Mouse (Mus musculus) inflammation-experienced regulatory T-cells, adult 6 months (primary cell): Measurements from ENCODE around the gene Il27ra. TPM values are rescaled to one million over a fixed set of nuclear protein-coding genes. Genes with fewer than 3 reads are reported as not detected.

Experiments used
- ATAC-seq: one replicate; pipeline ENCODE4 v1.8.0; 2017
- polyA plus RNA-seq, 3 experiments: library from polyadenylated mRNA; unstranded; fragments of 100-300 nt; shearing (Covaris generic); gene quantifications; one replicate each; pipeline ENCODE4 v1.2.1; 2017

Gene Il27ra
- polyA plus RNA-seq, 3 experiments from 2014 or later: 188 to 350 (median 272) TPM

DNA sequence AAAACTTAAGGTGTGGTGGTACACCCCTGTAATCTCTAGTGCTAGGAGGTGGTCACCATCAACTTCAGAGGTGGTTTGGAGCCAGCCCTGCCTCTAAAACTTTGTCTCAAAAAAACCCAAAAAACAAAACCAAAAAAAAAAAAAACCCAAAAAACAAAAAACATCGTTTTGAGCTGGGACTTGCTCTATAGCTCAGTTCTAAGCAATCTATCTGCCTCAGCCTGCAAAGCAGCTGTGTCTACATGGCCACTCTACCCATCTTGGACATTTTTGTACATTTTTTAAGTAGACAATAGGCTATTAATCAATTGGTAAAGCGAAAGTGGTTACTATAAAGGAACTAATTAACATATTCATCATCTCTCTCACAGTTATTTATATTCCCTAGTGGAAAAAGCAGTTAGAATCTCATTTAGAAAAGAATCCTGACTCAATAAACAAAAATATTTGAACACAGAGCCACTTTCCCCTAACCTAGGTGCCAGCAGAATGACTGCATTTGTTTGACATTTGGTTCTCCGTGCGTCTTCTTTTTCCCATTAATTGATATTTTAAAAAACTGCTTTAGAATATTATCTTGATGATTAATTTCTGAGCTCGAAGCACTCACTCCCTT, 23.2 kb upstream of the Il27ra start:
- ATAC-seq: no peak

DNA sequence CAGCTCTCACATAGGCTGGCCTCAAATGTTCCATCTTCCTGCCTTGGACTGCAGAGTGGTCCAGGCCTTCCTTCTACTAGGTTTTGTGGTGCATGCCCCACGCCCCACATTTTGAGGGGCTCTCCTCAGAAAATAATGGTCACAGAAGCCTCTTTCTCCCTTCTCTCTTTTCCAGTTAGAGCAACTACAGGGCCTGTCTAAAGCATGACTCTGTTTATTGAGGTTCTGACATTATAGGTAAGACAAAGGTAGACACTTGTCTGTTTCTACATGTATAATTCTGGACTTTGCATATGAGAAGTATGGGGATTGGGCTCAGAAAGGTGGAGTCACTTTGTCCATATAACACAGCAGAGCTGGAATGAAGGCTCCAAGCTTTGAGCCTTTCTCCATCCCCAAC, 22.6 kb upstream of the Il27ra start, which contains the start of gene Gm10643:
Gene Gm10643, minus strand, starts transcription at position 101 of the 400 bp plus-strand sequence.
- no peak for ATAC-seq

GRCm38 (mm10) chr8:84063861-84064610, 21.6 kb upstream of the Il27ra start:
- ATAC-seq: peak; percentile 32

- ATAC-seq: no peak
Measured at GRCm38 (mm10) chr8:84060245-84060644, 17.9 kb upstream of the Il27ra start.

DNA sequence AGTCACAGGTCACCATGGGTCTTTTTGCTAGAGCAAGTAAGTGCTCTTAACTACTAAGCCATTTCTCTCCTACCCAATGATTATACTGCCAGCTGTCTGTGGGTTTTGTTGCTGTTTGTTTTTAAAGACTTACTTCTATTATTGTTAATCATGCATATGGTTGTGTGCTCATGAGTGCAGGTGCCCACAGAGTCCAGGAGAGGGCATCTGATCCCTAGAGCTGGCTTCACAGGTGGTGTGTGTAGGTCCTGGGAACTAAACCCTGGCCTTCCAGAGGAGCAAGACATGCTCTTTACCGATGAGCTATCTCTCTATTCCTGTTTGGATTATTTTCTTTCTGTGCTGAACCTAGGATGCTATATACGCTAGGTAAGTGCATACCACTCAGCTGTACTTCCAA, 16.8 kb upstream of the Il27ra start:
- no peak for ATAC-seq

- no peak for ATAC-seq
Measured at GRCm38 (mm10) chr8:84057827-84058226, 15.4 kb upstream of the Il27ra start.

GRCm38 (mm10) chr8:84053229-84053628, 10.8 kb upstream of the Il27ra start:
- no peak for ATAC-seq

DNA sequence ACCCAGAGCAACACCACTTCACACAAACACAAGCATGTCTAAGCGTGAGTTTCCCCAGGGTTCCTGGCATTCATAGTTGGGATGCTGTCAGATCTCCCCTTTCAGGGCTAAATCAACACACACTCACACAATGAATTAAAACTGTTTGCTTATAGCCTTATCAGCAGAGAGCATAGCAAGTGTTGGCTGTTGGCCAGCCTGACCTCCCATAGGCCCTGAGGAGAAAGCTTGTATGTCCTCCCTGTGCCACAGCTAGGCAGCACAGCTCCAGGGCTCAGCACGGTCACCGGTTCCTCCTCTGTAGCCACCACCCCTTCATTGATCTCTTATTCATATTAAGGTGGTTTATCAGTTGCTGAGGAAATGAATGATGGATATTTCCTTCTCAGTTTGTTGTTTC, 10.4 kb upstream of the Il27ra start:
- ATAC-seq: no peak

- no peak for ATAC-seq
Measured at GRCm38 (mm10) chr8:84048171-84048570, 5.8 kb upstream of the Il27ra start.

- ATAC-seq: no peak
Measured at GRCm38 (mm10) chr8:84046505-84046904, 4.1 kb upstream of the Il27ra start.

DNA sequence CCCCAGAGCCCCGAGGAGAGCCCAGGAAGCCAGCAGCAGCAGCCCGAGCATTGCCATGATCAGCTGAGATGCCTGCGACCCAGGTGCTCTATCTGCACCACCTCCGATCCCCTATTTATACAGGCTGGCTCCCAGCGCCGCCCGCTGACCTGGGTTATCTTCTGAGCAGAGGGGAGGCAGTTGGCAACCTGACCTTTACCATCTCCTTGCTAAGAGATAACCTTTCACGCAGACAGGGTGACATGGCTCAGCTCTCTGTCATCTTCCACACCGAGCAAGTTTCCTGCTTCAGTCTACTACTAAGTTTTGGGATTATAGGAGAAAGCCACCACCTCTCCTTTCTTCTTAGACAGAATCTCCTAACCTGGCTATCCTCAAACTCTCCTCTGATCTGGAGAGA, 2.5 kb upstream of the Il27ra start, which contains the start of gene Rln3:
Gene Rln3, minus strand, starts transcription at position 101 of the 400 bp plus-strand sequence.
- ATAC-seq: no peak

DNA sequence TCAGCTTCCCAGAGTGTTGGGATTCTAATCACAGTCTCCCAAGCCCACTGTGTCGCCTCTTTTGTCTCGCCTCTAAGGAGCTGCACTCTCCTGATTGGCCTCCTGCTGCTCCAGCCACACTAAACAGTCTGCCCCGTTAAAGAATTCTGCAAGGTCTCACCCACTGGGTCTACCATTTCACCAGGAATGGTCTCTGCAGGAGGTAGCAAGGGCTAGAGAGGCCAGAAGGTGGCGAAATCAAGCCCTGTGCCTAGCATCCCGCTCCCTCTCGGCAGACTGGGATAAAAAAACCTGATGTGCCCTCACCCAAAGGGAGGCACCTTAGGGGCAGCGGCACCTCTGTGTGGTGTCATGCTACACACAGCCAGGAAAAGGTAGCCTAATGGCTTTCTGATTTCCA, 1.7 kb upstream of the Il27ra start:
- ATAC-seq: no peak

- no peak for ATAC-seq
Measured at GRCm38 (mm10) chr8:84042948-84043342, 556 bp upstream of the Il27ra start.

- ATAC-seq: no peak
Measured at GRCm38 (mm10) chr8:84039050-84039449, 3.3 kb downstream of the Il27ra start.

- no peak for ATAC-seq
Measured at GRCm38 (mm10) chr8:84038015-84038414, 4.4 kb downstream of the Il27ra start.

DNA sequence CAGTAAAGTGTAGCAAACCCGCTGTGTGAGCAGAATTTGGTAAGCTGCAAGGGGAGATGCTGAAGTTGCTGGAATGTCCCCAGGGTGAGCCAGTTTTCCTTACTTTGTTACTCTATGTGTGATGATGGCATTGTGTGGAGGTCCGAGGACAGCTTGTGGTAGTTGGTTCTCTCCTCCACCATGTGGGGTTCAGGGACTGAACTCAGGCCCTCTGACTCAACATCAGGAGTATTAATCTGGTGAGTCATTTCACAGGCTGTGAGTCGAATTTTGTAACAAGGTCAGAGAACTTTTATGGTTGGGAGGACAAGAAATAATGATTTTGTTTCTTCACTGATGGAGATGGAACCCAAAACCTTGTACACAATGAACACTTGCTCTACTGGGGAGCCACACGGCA, 9.6 kb downstream of the Il27ra start:
- ATAC-seq: no peak

DNA sequence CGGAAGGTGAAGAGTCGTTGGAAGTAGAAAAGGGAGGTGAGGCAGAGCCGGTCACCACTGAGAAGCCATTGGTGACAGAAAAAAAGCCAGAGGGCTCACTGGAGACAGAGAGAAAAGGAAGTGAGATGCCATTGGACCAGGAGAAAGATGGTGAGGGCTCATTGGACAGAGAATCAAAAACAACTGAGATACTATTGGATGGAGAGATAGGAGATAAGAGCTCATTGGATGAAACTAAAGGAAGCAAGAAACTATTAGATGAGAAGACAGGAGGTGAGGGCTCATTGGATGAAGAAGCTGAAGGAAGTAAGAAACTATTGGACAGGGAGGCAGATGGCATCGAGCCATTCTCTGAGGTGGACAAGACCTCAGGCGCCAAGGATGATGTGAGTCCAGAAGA, 13.1 kb downstream of the Il27ra start:
- ATAC-seq: no peak

GRCm38 (mm10) chr8:84027449-84027848, 14.9 kb downstream of the Il27ra start:
- ATAC-seq: peak; percentile 46

GRCm38 (mm10) chr8:84025863-84026262, 16.5 kb downstream of the Il27ra start:
- ATAC-seq: peak; percentile 48

DNA sequence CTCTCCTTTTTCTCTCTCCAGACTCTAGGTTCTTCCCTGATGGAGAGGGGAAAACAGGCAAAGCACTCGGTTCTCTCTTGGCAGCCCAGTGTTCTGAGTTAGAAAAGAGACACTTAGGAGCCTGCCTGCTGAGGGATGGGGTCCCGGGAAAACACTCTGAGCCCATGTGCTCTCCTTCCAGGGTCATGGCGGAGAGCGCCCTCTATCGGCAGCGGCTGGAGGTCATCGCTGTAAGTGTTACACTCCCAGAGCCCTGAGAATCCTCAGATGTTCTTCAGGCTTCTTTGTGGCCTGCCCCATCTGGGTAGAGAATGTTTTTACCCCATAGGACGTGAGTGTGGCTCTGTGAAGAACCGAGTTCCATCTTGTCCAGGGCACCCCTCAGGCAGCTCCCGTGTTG, 18.2 kb downstream of the Il27ra start:
- no peak for ATAC-seq

- ATAC-seq: no peak
Measured at GRCm38 (mm10) chr8:84023631-84024030, 18.8 kb downstream of the Il27ra start.

DNA sequence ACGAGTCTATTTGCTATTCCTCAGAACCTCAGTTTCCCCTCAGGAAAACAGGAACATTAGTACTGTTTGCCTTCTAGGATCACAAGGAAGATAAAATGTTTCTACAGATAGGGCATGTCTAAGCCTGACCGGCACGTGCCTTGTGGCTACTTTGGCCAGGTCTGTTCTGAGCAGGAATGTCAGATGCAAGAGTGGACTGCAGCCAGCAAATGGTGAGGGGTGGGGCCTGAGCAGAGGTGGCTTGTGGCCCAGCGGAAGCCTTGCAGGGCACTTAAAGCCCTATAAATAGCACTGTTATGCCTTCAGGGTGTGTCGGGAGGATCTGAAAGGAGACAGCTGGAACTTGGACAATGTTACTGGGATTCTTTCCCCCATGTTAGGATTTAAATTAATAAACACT, 19.3 kb downstream of the Il27ra start:
- ATAC-seq: no peak

- no peak for ATAC-seq
Measured at GRCm38 (mm10) chr8:84021569-84021968, 20.8 kb downstream of the Il27ra start.

DNA sequence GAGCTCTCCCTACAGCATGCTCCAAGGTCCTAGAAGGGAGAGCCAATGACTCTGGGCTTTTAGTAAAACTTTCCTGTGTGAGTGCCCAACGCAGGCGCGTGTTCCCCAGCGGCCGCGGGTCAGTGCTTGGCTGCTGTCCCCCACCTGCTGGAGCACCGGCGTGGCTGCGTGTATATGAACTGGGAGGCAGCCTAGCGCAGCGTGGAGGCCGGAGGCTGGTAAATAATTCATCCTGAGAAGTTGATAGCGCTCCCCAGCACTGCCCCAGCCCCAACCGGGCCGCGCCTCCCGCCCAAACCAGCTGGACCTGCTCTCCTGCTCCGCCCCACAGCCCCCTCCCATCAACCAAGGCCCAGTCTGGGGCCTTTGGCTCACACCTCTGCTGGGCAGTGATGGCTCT, 21.3 kb downstream of the Il27ra start, which contains the start of gene Palm3:
Gene Palm3, plus strand, starts transcription at position 376 of the 400 bp plus-strand sequence.
- no peak for ATAC-seq
